Mouse (Mus musculus): ENCODE measurements around the gene Trmt1. TPM values are rescaled to one million over a fixed set of nuclear protein-coding genes. Genes with fewer than 3 reads are reported as not detected.
A peak's percentile ranks its signal among the peaks of the same experiment; 100 is the strongest.

Trmt1 gene
- polyA plus RNA-seq, 1 experiment from 2014 or later: 61.5 TPM

DNA sequence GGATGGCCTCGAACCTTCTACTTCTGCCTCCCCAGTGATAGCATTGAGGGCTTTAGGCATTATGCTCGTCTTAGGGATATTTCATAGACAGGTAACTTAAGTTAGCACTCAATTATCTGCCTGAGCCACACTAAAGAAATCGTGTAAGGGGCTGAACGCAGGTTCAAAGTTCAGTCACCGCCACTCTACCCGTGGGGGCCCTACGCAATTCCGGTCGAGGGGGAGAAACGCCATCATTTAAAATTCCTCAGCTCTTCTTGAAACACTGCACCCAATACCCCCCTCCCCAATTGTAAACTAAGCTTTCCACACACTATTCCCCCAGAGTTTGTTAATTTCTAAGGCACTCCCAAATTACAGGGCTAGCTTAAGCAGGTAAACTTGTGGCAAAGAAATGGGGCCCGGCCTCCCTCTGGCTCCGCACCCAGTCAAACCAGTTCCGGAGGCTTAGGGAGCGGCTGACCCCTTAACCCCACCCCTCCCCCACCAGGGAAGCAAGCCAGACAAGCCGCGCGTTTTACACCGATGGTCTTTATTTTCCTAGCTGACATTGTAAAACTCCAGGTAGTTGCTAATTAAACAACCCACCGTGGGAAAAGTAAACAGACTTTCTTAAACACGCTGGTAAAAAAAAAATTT, 25.2 kb upstream of the Trmt1 start:
- no peak for ATAC-seq (replicated peaks; ENCODE audit: insufficient number of reproducible peaks, low FRiP score, low TSS enrichment, low read depth)
- DNase-seq (ENCODE audit: low spot score): peak; percentile 76
- peak overlapping the region; percentile 95 for H3K9ac ChIP-seq (replicated peaks; ENCODE audit: low read length)
- under 1% methylated on average over 20 of the region's 20 CpGs for WGBS
- peak overlapping the region; percentile 89 for H3K4me2 ChIP-seq (ENCODE audit: low read depth, low read length)
- peaks cover 8% of the 10 kb centered on the region for H3K4me1 ChIP-seq (ENCODE audit: control insufficient read depth, insufficient read depth, low read length)
- peak overlapping the region; percentile 97 for H3K4me3 ChIP-seq (ENCODE audit: low read depth, low read length)
- H3K27ac ChIP-seq (replicated peaks; ENCODE audit: low read depth, low read length): peak overlapping the region; percentile 91
- H3K36me3 ChIP-seq (replicated peaks; ENCODE audit: control insufficient read depth, insufficient read depth, low read depth, low read length): no peaks in the 10 kb centered on the region
- H3K9me3 ChIP-seq (replicated peaks; ENCODE audit: control insufficient read depth, low read length): no peaks in the 10 kb centered on the region
- H3K27me3 ChIP-seq (ENCODE audit: control insufficient read depth, insufficient read depth, low read length): no peaks in the 10 kb centered on the region

DNA sequence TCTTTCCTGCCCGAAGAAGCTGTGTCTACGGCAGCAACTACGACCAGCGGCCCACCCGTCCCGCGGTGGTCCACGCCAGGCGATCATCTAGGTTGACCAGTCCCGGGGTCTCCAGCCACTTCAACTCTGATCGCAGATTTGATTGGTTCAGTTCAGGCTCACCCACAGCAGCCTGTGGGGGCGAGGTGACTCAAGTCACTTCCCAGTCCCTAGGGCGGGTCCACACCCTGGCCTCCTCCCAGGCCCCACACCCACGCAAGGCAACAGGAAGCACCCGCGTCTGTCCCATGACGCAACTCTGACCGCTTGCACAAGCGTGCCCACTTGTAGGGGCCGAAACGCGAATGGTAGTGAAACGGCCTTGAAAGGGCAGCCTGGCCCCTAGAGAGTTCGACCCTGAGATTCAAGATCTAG, 24.6 kb upstream of the Trmt1 start:
- Histone ChIP-seq H3K4me3 (ENCODE audit: low read depth, low read length) (peak overlapping the region; percentile 97), H3K36me3 (replicated peaks; ENCODE audit: control insufficient read depth, insufficient read depth, low read depth, low read length) (no peaks in the 10 kb centered on the region), H3K9me3 (replicated peaks; ENCODE audit: control insufficient read depth, low read length) (no peaks in the 10 kb centered on the region), H3K27ac (replicated peaks; ENCODE audit: low read depth, low read length) (peak overlapping the region; percentile 91), H3K9ac (replicated peaks; ENCODE audit: low read length) (peak overlapping the region; percentile 95), H3K4me1 (ENCODE audit: control insufficient read depth, insufficient read depth, low read length) (peaks cover 8% of the 10 kb centered on the region), H3K4me2 (ENCODE audit: low read depth, low read length) (peak overlapping the region; percentile 89), H3K27me3 (ENCODE audit: control insufficient read depth, insufficient read depth, low read length) (no peaks in the 10 kb centered on the region)
- DNase-seq (ENCODE audit: low spot score): peak; percentile 45
- no peak for ATAC-seq (replicated peaks; ENCODE audit: insufficient number of reproducible peaks, low FRiP score, low TSS enrichment, low read depth)
- 1% methylated on average over 24 of the region's 24 CpGs for WGBS

DNA sequence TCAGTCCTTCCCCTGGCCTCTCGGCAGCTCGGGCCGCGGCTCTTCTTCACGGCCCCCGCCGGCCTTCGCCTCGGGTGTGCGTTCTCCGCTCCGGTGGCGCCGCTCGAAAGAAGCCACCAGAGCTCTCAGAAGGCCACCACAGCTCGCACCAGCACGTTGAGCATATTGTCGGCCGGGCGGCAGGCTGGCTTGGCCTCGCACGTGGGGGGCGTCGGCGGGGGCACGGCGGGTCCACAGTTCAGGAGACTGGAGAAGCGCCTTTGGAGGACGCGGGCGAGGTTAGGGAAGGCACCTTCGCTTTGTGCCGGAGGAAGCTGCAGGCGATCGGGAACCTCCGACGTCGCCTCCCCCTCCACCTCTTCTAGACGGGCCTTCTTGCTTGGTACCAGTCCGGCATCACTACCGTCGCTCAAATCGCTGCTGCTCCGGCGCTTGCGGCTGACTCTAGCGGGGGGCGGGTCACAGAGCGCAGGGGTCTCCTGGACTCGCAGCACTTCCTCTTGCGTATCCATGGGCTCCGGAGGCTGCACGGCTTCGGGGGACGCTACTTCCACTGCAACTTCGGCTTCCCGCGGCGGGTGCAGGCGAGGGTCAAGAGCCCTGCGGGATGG, 24.0 kb upstream of the Trmt1 start:
- Histone ChIP-seq H3K4me2 (ENCODE audit: low read depth, low read length) (peak overlapping the region; percentile 89), H3K4me1 (ENCODE audit: control insufficient read depth, insufficient read depth, low read length) (peaks cover 5% of the 10 kb centered on the region), H3K4me3 (ENCODE audit: low read depth, low read length) (peak overlapping the region; percentile 97), H3K27me3 (ENCODE audit: control insufficient read depth, insufficient read depth, low read length) (no peaks in the 10 kb centered on the region), H3K27ac (replicated peaks; ENCODE audit: low read depth, low read length) (peak overlapping the region; percentile 91), H3K9me3 (replicated peaks; ENCODE audit: control insufficient read depth, low read length) (no peaks in the 10 kb centered on the region), H3K36me3 (replicated peaks; ENCODE audit: control insufficient read depth, insufficient read depth, low read depth, low read length) (no peaks in the 10 kb centered on the region), H3K9ac (replicated peaks; ENCODE audit: low read length) (peak overlapping the region; percentile 95)
- DNase-seq (ENCODE audit: low spot score) (peak; percentile 60), ATAC-seq (replicated peaks; ENCODE audit: insufficient number of reproducible peaks, low FRiP score, low TSS enrichment, low read depth) (0 out of 2 replicates have a peak, but pooled peaks have one; percentile 1)
- WGBS: under 1% methylated on average over 61 of the region's 61 CpGs

DNA sequence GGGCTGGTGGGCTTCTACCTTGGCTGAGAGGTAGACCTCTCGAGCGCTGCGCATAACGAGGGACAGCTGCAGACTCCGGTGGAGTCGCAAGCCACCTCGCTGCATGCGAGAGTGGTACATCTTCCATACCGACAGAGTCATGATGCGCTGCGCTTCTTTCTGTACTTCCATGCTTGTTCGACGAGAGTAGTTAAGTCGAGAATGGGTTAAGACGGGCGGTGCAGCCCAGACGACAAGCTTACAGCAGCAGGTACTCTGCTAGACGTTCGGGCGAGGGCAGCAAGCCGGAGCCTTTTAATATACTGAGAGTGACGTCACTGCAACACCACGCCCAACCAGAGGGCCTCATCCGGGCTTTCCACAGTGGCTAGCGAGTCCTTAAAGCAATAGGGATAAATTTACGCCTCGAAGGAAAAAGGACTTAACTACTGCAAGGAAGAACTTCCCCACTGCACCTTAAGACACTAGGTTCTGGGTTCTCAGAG, 23.5 kb upstream of the Trmt1 start, which contains the start of gene Ier2:
TSS of gene Ier2 (minus strand) at position 272 of the 485 bp plus-strand sequence.
- WGBS: 0% methylated on average over 27 of the region's 27 CpGs
- ATAC-seq (replicated peaks; ENCODE audit: insufficient number of reproducible peaks, low FRiP score, low TSS enrichment, low read depth) (peak; percentile 49), DNase-seq (ENCODE audit: low spot score) (peak; percentile 98)
- Histone ChIP-seq H3K4me3 (ENCODE audit: low read depth, low read length) (peak within 1 kb of the TSS; percentile 97), H3K36me3 (replicated peaks; ENCODE audit: control insufficient read depth, insufficient read depth, low read depth, low read length) (no peaks in the 10 kb centered on the region), H3K4me2 (ENCODE audit: low read depth, low read length) (peak within 1 kb of the TSS; percentile 89), H3K4me1 (ENCODE audit: control insufficient read depth, insufficient read depth, low read length) (no peaks in the 10 kb centered on the region; the same call in 1 of the 2 replicates), H3K9me3 (replicated peaks; ENCODE audit: control insufficient read depth, low read length) (no peaks in the 10 kb centered on the region), H3K9ac (replicated peaks; ENCODE audit: low read length) (peak within 1 kb of the TSS; percentile 95), H3K27ac (replicated peaks; ENCODE audit: low read depth, low read length) (peak within 1 kb of the TSS; percentile 91), H3K27me3 (ENCODE audit: control insufficient read depth, insufficient read depth, low read length) (no peaks in the 10 kb centered on the region)

DNA sequence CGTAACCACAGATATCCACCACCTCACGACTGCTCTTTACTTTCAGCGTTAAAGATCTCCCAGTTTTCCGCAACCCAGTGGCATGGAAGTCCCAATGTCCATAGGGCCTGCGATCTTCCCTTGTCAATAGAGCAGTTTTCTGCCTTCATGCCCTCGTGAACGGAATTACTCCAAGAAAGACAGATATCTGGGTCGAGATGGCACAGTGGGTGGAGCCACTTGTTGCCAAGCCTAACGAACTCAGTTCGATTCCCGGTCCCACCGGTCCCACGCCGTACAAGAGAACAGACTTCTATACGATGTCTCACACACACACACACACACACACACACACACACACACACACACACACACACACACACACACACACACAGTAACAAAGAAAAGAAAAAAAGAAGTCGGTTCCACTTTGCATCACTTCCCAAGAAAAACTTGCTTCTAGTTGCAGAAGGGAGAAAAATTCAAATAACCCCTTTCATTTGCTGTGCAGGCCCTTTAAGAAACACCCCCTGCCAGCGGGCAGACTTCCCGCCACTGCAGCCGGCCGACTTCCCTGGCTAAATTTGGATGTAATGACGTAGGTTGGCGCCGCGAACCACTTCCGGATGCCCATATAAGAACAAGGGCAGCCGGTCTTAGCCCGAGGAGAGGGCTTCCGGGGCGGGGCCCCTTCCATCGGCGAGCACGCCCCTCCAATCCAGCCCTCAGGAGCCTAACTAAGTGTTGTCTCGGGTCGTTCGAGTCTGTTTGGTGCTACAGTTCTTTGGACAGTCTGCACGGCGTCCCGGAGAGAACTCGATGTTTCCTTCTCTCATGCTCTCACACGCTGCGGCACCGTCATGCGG, 22.4 kb upstream of the Trmt1 start:
- H3K27ac ChIP-seq (replicated peaks; ENCODE audit: low read depth, low read length): peak overlapping the region; percentile 80
- H3K27me3 ChIP-seq (ENCODE audit: control insufficient read depth, insufficient read depth, low read length): no peaks in the 10 kb centered on the region
- ATAC-seq (replicated peaks; ENCODE audit: insufficient number of reproducible peaks, low FRiP score, low TSS enrichment, low read depth) (peak; percentile 73), DNase-seq (ENCODE audit: low spot score) (peak; percentile 99)
- peak overlapping the region; percentile 88 for H3K9ac ChIP-seq (replicated peaks; ENCODE audit: low read length)
- no peaks in the 10 kb centered on the region; the same call in 1 of the 2 replicates for H3K4me1 ChIP-seq (ENCODE audit: control insufficient read depth, insufficient read depth, low read length)
- H3K4me3 ChIP-seq (ENCODE audit: low read depth, low read length): peak overlapping the region; percentile 97
- no peaks in the 10 kb centered on the region; the same call in 1 of the 2 replicates for H3K36me3 ChIP-seq (replicated peaks; ENCODE audit: control insufficient read depth, insufficient read depth, low read depth, low read length)
- WGBS: 2% methylated on average over 43 of the region's 43 CpGs
- no peaks in the 10 kb centered on the region for H3K9me3 ChIP-seq (replicated peaks; ENCODE audit: control insufficient read depth, low read length)
- peak overlapping the region; percentile 85 for H3K4me2 ChIP-seq (ENCODE audit: low read depth, low read length)

DNA sequence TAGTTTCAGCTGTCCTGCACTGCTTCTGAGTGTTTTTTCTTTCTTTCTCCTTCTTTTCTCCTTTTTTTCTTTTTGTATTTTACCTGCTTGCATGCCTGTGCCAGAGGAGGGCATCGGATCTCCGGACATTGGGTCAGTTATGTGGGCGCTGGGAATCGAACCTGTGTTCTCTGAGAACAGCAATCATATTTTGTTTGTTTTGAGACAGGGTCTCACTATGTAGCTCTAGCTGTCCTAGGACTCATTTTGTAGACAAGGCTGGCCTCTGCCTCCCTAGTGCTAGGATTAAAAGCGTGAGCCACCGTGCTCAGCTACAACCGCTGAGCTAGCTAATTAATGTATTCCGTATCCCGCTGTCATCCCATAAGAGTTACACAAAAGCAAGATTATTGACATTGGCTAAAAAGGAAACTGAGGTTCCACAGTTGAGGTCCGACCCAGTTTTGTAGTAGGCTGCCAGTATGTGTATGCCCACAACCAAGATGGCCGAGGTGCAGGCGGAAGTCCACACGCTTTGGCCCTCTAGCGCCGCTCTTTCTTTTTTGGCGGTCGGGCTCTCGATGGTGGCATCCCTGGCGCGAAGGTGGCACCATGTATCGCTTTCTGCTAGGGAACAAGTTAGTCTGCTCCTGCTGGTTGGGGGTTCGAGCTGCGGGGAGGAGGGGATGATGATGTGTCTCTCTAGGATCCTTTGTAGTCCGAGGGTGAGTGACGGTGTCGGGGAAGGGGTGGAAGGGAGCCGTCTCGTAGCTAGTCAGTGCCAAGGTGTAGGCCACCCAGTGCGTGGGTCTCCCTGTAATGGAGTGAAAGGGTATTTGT, 21.3 kb upstream of the Trmt1 start:
- WGBS: under 1% methylated on average over 29 of the region's 29 CpGs
- peak; percentile 84 for DNase-seq (ENCODE audit: low spot score)
- ATAC-seq (replicated peaks; ENCODE audit: insufficient number of reproducible peaks, low FRiP score, low TSS enrichment, low read depth): peak; percentile 15; the same call in 1 of the 2 replicates

DNA sequence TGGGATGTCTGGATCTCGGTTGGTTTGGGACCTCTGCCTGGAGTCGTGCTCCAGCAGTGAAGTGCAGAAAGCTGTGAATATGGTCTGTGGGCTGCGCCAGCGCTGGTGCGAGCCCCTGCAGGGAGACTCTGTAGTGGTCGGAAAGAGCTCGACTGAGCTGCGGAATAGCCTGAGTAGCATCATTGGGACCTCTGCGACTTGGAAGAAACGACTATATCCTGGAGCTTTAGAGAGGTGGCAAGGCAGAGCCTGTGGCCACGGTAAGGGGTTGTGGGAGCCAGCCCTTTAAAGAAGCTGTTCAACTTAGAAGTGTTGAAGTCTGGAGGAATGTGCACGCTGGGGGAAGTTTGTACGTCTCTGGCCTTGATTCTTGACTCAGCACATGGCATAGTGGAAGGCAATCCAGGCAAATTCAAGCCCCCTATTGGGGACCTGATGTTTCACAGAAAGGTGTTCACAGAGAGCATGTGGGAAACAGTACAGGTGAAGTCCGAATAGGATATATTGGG, 20.7 kb upstream of the Trmt1 start:
- peak overlapping the region; percentile 97 for H3K4me3 ChIP-seq (ENCODE audit: low read depth, low read length)
- peak overlapping the region; percentile 85 for H3K4me2 ChIP-seq (ENCODE audit: low read depth, low read length)
- no peaks in the 10 kb centered on the region; the same call in 1 of the 2 replicates for H3K4me1 ChIP-seq (ENCODE audit: control insufficient read depth, insufficient read depth, low read length)
- DNase-seq (ENCODE audit: low spot score) (peak; percentile 53), ATAC-seq (replicated peaks; ENCODE audit: insufficient number of reproducible peaks, low FRiP score, low TSS enrichment, low read depth) (no peak)
- WGBS: 1% methylated on average over 14 of the region's 14 CpGs
- peak overlapping the region; percentile 80 for H3K27ac ChIP-seq (replicated peaks; ENCODE audit: low read depth, low read length)
- H3K36me3 ChIP-seq (replicated peaks; ENCODE audit: control insufficient read depth, insufficient read depth, low read depth, low read length): no peaks in the 10 kb centered on the region; the same call in 1 of the 2 replicates
- no peaks in the 10 kb centered on the region for H3K27me3 ChIP-seq (ENCODE audit: control insufficient read depth, insufficient read depth, low read length)
- H3K9ac ChIP-seq (replicated peaks; ENCODE audit: low read length): peak overlapping the region; percentile 88
- H3K9me3 ChIP-seq (replicated peaks; ENCODE audit: control insufficient read depth, low read length): no peaks in the 10 kb centered on the region

More for the DNA sequence above, 21.3 kb upstream of the Trmt1 start:
- no peaks in the 10 kb centered on the region for H3K27me3 ChIP-seq (ENCODE audit: control insufficient read depth, insufficient read depth, low read length)
- no peaks in the 10 kb centered on the region; the same call in 1 of the 2 replicates for H3K36me3 ChIP-seq (replicated peaks; ENCODE audit: control insufficient read depth, insufficient read depth, low read depth, low read length)
- no peaks in the 10 kb centered on the region; the same call in 1 of the 2 replicates for H3K4me1 ChIP-seq (ENCODE audit: control insufficient read depth, insufficient read depth, low read length)
- H3K27ac ChIP-seq (replicated peaks; ENCODE audit: low read depth, low read length): peak overlapping the region; percentile 80
- no peaks in the 10 kb centered on the region for H3K9me3 ChIP-seq (replicated peaks; ENCODE audit: control insufficient read depth, low read length)
- peak overlapping the region; percentile 88 for H3K9ac ChIP-seq (replicated peaks; ENCODE audit: low read length)
- peak overlapping the region; percentile 85 for H3K4me2 ChIP-seq (ENCODE audit: low read depth, low read length)
- H3K4me3 ChIP-seq (ENCODE audit: low read depth, low read length): peak overlapping the region; percentile 97
